Mouse (Mus musculus) layer of hippocampus, adult 11-12 months (tissue): ENCODE results near the gene Stum.

Source experiments
- DNase-seq: peaks from one replicate; pipeline ENCODE4 v3.0.0; 2022; ENCODE audit warnings: low spot score

The Stum gene

GRCm38 (mm10) chr1:180428101-180428712, 55.1 kb downstream of the Stum start:
- peak; percentile 68 for DNase-seq

GRCm38 (mm10) chr1:180427685-180428084, 55.6 kb downstream of the Stum start:
- DNase-seq, result peak; percentile 68

DNA sequence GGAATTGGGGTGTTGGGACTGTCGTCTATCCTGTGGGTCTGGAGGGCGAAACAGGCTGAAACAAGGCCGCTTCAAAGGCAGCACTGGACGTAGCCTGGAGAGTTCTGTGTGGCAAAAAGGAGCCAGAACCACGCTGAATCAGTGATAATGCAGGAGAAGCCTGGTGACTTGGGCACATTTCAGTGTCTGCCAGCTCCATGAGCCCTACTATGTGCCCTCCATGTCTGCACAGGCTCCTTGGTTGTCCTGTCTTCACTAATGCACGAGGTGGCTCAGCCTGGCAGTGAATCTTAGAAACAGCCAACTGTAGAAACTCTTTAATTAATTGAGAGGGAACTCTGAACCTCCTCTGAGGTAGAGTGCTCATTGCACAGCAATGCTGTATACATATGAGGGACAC, 56.9 kb downstream of the Stum start:
- no peak for DNase-seq

DNA sequence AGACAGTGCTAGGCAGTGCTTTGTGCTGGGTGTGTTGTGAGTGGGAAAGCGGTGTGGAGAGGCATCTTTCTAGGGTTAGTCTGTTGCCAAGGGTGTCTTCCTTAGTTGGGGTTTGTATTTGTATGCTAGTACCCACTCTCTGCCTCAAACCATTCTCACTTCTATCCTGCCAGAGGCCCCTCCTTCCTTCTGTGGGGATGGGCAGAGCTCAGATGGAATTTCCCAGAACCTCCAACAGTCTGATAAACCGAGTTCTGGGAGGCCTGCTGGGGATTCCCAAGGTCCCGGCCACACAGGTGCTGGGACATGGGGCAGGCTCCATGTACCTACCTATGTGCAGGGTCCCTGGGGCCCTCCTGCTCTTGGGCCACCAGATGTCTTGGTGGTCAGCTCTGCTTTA, 59.4 kb downstream of the Stum start:
- no peak for DNase-seq

- DNase-seq, result no peak
Observed at GRCm38 (mm10) chr1:180423008-180423639, 60.2 kb downstream of the Stum start.

- peak; percentile 87 for DNase-seq
Observed at GRCm38 (mm10) chr1:180422076-180422828, 61.1 kb downstream of the Stum start.

GRCm38 (mm10) chr1:180421165-180421909, 62.0 kb downstream of the Stum start:
- DNase-seq, result no peak

DNA sequence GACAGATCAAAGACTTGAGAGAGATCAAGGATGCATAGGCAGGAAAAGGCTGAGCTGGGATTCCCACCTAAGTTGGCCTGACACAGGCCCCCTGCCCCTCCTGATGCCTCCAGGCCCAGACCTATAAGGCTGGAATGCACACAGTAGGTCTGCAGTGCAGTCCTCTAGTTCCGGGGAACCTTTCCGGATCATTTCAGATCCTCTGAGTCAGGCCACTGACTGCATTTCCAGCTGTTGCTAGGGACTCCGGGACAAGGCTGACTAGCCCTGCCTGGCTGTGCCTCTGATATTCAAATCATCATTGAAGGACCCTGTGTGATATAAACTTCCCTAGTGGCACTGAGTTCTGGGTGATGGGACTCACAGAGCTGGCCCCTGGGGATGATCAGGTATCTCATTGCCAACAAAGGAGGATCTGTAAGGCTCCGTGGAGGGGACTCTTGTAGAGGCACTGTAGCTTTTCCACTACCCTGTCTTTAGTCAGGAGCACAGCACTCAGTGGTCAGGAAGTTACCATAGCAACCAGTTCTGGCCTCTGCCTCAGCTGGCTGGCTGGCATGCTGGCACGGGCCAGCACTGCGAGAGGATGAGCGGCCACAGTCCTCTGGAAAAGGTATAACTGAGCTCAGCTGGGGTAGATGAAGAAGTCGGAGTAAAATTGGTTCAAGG, 62.7 kb downstream of the Stum start:
- peak; percentile 47 for DNase-seq

- no peak for DNase-seq
Observed at GRCm38 (mm10) chr1:180419059-180419458, 64.2 kb downstream of the Stum start.

- DNase-seq, result peak; percentile 61
Observed at GRCm38 (mm10) chr1:180417118-180417517, 66.2 kb downstream of the Stum start.

DNA sequence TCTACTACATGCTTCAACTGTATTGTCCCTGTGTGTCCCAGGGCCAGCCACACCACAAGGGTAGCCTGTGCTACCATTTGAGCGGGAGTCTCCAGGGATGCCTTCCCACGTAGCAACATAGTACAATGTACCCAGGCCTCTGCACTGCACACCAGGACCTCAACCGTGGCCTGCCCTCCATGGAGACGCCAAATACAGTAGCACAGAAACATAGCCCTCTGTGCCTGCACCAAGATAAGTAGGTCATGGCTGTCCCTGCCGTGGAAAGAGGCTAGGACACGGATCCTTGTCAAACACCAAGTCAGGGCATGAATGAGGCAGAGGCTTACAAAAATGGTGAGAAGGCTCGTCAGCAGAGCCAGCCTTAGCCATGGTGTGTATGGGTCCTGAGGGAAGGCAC, 67.5 kb downstream of the Stum start:
- no peak for DNase-seq

DNA sequence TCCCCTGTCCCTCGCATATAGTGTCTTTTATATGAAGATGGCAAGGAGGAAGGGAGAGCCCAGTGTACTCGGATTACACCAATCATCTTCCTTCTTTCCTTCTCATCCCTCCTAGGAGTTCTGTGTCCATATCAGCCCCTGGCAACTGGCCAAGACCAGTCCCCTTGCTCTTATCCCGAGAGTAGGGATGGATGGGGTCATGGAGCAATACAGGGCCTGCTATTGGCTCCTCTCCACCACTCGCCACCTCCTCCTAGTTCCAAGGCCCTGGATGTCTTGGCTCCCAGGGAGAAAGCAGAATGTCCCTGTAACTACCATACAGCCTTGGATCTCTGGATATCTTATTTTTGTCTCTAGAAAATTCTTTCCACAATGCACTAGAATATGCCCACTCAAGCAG, 68.2 kb downstream of the Stum start:
- no peak for DNase-seq

GRCm38 (mm10) chr1:180410306-180410705, 73.0 kb downstream of the Stum start:
- no peak for DNase-seq

GRCm38 (mm10) chr1:180409771-180410170, 73.5 kb downstream of the Stum start:
- no peak for DNase-seq

DNA sequence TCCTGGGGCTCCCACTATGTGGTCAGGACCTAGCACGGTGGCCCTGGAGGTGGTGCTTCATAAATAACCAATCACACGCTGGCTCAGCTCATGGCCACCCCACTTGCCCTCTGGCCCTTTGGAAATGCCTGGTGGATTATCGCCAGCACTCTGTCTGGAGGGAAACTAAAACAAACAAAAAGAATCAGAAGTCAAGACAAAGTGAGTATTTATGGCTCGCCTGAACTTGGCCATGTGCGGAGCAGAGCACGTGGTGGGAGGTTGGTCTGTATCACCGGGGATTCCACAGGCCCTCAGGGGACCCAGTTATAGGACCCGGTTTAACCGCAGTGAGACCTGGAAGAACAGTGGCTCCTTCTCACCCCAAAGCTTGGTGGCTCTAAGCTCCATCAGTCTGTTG, 74.5 kb downstream of the Stum start:
- DNase-seq, result no peak

DNA sequence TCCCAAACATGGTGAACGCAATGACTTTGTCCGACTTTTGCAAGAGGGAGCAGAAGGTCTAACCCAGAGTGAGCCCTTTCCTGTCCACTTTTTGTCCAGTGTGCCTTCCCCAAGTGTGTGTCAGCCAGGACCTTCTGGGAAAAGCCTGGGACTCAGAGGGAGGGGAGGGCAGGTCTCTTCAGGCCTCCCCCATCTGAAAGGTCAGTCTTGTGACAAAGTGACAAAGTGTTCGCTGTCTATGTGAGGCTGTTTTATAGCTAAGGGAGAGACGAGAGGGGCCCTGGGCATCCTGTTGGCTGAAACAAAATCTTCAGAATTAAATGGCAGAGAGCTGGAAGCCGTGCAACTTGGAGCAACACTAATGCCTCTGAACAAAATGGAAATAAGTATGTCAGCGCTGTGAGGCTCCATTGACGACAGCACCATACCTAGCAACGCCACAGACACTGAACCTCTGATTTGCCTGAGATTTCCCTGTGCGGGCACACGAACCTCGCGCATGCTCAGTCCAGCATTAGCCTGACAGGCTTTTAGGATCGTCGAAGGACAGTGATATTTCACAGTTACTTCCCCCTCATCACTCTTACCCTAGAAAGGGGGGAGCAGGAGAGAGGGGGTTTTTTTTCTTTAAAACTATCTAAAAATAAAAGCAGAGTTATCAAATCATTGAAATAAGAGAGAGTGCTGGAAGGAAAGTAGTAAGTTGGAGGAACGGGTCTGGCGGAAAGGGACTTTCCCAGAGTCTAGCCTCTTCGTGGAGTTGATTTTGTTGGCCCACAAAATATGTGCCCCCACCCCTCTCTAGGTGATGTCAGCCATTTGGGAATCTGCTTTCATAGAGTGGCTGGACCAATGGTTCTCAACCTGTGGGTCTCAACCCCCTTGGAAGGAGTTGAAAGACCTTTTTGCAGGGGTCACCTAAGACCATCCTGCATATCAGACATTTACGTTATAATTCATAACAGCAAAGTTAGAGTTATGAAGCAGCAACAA, 75.3 kb downstream of the Stum start:
- no peak for DNase-seq

- DNase-seq, result peak; percentile 49
Observed at GRCm38 (mm10) chr1:180407171-180407671, 76.1 kb downstream of the Stum start.

DNA sequence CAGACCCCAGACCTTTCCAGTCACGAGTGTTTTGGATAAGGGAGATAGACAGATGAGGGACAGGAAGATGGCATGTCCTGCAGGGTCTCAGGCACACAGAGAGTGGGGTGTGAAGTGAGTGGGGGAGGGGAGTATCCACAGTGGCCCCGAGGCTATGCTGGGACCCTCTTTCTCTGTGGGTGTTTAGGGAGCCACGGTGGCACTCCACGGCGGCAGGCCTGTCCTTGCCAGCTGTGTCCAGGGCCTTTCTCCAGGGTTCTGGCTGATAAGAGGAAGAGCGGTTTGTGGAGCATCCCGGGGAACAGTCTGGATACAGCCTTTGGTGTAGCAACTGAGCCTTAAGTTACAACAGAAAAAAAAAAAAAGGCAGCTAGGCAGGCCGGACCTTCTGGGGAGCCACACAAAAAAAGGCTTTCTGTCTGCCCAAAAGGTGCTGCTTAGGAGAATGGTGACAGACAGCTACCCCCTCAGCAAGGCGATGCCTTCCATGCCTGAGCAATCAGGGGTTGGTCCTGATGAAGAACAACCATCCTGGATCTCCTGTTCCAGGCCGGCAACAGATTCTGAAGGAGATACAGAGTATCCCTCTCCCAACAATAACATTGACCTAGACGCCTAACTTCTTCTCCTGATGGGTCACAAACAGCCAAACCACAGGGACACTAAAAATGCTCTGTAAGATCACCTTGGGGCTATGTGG, 76.8 kb downstream of the Stum start:
- no peak for DNase-seq

- DNase-seq, result no peak
Observed at GRCm38 (mm10) chr1:180405576-180406335, 77.5 kb downstream of the Stum start.
